Mouse (Mus musculus): ENCODE data around the gene Rab3il1.
A peak's percentile ranks its signal among the peaks of the same experiment; 100 is the strongest.

The Rab3il1 gene

DNA sequence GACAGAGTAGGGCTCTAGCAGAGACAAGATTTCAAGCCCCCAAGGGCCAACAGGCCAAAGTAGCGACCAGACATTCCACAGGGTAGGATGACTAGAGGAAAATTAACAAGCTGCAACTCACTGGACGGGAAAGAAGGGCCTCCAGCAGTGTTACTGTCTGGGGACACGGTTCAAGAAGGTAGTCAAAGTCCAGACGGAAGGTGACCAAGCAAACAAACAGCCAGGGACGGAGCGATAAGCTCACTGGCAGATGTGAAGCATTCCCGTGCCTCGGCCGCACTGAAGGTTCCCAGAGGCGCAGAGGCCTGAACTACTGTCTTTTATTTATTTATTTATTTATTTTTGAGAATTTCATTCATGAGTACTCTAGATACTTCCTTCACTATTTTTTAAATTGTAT lies 24.4 kb upstream of the Rab3il1 start:
- H3K36me3 ChIP-seq (ENCODE audit: control insufficient read depth, insufficient read depth, low read length, poor library complexity, severe bottlenecking): no peaks in the 10 kb centered on the region
- no peak for DNase-seq (ENCODE audit: low read depth, low spot score)

DNA sequence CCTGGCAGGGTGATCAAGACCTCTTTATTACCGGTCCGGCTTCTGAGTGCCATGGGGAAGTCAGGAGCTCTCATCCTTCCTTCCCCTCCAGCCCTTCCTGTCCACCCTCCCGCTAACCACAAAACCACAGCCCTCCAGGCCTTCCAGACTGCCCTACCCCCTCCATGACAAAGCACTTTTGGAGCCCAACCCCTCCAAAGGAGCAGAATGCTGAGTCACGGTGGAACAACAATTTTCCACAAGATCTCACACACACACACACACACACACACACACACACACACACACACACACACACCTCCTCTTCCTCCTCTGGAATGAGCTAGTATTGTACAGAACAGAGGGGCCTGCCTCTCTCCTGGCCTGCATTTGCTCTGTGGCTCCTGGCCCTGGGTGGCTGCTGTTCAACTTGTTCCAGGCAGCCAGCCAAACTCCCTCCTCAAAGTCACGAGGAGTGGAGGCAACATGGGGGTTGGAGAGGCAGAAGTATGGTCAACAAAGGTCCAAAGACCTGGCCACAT lies 23.0 kb upstream of the Rab3il1 start:
- Histone ChIP-seq H3K27me3 (ENCODE audit: control insufficient read depth, insufficient read depth, low read length, poor library complexity, severe bottlenecking) (no peaks in the 10 kb centered on the region), H3K36me3 (ENCODE audit: control insufficient read depth, insufficient read depth, low read length, poor library complexity, severe bottlenecking) (no peaks in the 10 kb centered on the region; the same call in 1 of the 2 replicates)
- peak; percentile 13 for DNase-seq (ENCODE audit: low read depth, low spot score)

More for the DNA sequence above, 24.4 kb upstream of the Rab3il1 start:
- no peaks in the 10 kb centered on the region for H3K27me3 ChIP-seq (ENCODE audit: control insufficient read depth, insufficient read depth, low read length, poor library complexity, severe bottlenecking)

DNA sequence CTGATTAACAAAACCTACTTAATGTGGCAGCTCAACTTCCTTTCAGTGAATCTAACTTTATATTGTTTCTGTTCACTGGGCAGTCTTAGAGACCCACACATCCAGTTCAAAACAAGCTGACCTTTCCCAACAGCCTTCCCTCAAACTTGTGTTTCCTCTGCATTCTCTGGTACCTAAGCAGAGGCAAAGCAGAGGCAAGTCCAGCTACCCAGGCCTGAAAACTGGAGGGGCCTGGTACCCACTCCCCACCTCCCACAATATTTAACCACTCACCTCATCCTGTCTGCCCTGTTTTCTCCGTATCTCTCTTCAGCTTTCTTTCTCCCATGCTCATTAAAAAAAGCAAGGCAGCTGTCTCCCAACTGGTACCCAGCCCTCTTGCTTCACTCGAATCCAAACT lies 22.3 kb upstream of the Rab3il1 start:
- no peak for DNase-seq (ENCODE audit: low read depth, low spot score)
- H3K27me3 ChIP-seq (ENCODE audit: control insufficient read depth, insufficient read depth, low read length, poor library complexity, severe bottlenecking): no peaks in the 10 kb centered on the region
- H3K36me3 ChIP-seq (ENCODE audit: control insufficient read depth, insufficient read depth, low read length, poor library complexity, severe bottlenecking): peaks cover 5% of the 10 kb centered on the region

DNA sequence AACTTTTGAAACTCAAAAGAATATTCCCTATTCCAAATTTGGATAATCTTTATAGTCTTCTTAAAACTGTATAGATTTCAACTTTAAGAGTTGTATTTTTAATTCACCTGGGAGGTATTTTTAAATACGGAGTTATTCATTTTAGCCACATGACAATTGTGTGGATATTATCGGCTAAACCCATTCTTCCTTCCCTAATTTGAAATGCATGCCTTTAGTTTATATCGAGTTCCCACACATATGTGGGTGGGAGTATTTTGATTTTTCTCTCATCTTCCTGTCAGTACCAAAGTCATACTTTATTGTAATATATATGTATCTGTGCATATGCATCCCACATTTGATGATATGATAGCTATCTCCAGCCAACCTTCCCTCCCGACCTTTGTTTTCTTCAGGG lies 21.2 kb upstream of the Rab3il1 start, which contains the start of gene Fth1:
Gene Fth1 (plus strand): TSS at position 341 of the 400 bp plus-strand sequence.
- DNase-seq (ENCODE audit: low read depth, low spot score): no peak

DNA sequence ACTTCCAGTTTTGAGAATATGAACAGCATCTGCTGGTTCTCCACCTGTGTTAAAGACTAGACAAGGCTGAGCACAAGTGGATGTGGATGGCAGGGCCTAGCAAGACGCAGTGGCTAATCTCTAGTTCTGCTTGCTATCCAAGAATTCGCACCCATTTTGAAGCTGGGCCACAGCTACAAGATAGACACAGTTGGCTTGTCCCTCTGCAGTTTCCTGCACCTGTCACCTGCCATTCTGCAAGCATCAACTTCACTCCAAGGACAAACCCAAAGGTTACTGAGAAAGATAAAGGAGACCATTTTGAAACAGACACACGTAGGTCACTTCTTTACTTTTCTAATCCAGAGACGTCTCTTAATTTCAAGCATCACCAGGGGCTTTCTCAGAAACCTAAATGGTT lies 19.8 kb upstream of the Rab3il1 start:
- Histone ChIP-seq H3K36me3 (ENCODE audit: control insufficient read depth, insufficient read depth, low read length, poor library complexity, severe bottlenecking) (peaks cover 12% of the 10 kb centered on the region), H3K27me3 (ENCODE audit: control insufficient read depth, insufficient read depth, low read length, poor library complexity, severe bottlenecking) (no peaks in the 10 kb centered on the region)
- DNase-seq (ENCODE audit: low read depth, low spot score): no peak

More for the DNA sequence above, 21.2 kb upstream of the Rab3il1 start, which contains the start of gene Fth1:
- Histone ChIP-seq H3K36me3 (ENCODE audit: control insufficient read depth, insufficient read depth, low read length, poor library complexity, severe bottlenecking) (peaks cover 10% of the 10 kb centered on the region), H3K27me3 (ENCODE audit: control insufficient read depth, insufficient read depth, low read length, poor library complexity, severe bottlenecking) (no peaks in the 10 kb centered on the region)

DNA sequence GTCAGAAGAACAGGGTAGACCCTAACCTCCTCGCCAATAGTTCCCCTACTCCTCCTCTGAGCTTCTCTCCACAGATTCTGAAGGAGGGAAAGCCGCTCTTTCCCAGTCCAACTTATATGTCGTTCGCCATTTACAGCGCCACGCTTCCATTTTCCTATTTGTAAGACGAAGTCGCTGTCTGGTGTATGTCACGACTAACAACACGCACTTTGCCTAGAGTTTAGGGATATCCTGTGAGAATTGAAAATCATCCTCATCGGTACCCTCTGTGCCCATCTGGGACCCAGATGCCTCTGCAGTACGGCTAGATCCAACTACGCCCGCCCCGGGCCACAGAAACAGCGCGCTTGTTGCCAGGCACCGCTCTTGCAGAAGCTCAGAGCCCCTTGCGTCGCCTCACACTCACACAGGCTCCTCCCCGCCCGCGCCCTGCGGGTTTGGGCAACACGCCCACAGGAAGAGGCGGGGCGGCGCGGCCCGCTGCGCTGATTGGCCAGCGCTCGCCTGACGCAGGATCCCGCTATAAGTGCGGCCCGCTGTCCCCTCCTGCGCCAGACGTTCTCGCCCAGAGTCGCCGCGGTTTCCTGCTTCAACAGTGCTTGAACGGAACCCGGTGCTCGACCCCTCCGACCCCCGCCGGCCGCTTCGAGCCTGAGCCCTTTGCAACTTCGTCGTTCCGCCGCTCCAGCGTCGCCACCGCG lies 19.2 kb upstream of the Rab3il1 start:
- H3K27me3 ChIP-seq (ENCODE audit: control insufficient read depth, insufficient read depth, low read length, poor library complexity, severe bottlenecking): no peaks in the 10 kb centered on the region
- peak; percentile 99 for DNase-seq (ENCODE audit: low read depth, low spot score)
- H3K36me3 ChIP-seq (ENCODE audit: control insufficient read depth, insufficient read depth, low read length, poor library complexity, severe bottlenecking): peaks cover 12% of the 10 kb centered on the region

DNA sequence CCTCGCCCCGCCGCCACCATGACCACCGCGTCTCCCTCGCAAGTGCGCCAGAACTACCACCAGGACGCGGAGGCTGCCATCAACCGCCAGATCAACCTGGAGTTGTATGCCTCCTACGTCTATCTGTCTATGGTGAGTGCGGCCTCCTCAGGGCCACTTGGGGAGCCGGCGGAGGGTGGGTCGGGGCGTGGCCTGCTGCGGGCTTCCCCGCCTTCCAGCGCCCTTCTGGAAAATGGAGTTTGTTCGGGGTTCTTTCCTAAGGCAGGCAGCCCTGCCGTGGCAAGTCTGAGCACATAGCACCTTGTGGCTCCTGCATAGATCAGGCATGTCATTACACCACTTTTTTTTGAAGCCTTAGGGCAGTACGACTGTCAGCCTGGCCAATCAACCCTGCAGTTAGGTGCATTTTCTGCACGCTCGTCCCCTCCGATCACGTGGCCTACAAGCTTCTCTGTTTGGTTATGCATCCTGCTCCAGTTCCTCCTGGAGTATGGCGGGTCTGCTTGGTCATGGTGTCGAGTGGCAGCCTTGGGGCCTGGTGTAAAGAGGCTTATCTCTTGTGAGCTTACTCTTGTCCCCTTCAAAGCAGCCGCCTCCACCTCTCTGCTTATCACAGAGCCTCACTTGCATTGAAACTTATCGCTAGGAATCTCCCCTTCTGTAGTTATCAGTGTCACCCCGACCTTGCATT lies 18.5 kb upstream of the Rab3il1 start:
- DNase-seq (ENCODE audit: low read depth, low spot score): peak; percentile 82
- H3K36me3 ChIP-seq (ENCODE audit: control insufficient read depth, insufficient read depth, low read length, poor library complexity, severe bottlenecking): peaks cover 12% of the 10 kb centered on the region
- H3K27me3 ChIP-seq (ENCODE audit: control insufficient read depth, insufficient read depth, low read length, poor library complexity, severe bottlenecking): no peaks in the 10 kb centered on the region

DNA sequence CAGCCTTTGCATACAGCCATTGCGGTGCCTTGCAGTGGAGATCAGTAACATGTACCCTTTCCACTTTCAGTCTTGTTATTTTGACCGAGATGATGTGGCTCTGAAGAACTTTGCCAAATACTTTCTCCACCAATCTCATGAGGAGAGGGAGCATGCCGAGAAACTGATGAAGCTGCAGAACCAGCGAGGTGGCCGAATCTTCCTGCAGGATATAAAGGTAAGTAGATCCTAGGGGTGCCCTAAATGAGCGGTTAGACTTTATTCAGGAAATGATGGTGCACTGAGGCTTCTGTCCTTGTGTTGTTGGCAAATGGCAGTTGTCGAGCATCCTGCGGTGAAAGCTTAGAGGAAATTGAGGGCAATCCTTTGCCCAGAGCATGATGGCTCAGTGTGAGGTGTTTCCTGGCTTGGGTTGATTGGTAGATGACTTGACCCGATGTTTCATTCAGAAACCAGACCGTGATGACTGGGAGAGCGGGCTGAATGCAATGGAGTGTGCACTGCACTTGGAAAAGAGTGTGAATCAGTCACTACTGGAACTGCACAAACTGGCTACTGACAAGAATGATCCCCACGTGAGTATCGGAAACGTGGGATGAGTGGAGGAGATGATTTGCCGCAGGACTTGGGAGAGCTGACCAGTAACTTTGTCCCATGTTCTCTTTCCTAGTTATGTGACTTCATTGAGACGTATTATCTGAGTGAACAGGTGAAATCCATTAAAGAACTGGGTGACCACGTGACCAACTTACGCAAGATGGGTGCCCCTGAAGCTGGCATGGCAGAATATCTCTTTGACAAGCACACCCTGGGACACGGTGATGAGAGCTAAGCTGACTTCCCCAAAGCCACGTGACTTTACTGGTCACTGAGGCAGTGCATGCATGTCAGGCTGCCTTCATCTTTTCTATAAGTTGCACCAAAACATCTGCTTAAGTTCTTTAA lies 17.1 kb upstream of the Rab3il1 start:
- peak; percentile 43 for DNase-seq (ENCODE audit: low read depth, low spot score)
- H3K27me3 ChIP-seq (ENCODE audit: control insufficient read depth, insufficient read depth, low read length, poor library complexity, severe bottlenecking): no peaks in the 10 kb centered on the region
- peaks cover 12% of the 10 kb centered on the region for H3K36me3 ChIP-seq (ENCODE audit: control insufficient read depth, insufficient read depth, low read length, poor library complexity, severe bottlenecking)

DNA sequence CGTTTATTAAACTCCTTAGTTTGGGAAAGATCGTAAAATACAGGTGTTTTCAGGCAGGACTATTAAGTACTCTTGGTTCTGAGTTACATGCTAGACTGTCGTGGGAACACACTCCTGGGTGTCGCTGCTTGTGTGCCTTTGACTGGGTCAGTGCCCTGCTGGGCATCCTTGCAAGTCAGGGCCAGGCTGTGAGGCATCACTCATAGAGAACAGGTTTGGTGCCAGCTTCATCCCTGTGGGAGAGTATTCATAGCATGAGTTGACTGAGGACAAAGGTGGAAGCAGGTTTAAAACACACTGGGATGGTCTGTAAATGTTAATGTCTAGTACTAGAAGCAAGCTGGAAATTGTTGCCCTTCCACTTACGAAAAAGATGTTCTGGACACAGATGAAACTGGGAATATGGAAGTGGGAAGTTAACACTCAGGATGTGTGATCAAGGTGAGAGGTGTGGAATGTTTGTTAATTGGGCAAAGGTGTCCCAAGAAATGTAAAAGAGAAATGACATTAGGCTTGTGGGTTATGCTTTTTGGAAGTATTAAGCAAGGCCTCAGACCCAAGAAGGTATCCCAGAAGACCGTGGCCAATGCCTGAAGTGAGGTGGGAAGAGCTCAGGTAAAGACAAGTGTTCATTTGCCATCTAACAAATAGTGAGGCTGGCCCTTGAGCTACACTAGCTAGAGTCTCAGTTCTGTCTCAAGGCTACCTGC lies 16.1 kb upstream of the Rab3il1 start:
- DNase-seq (ENCODE audit: low read depth, low spot score): peak; percentile 38
- Histone ChIP-seq H3K27me3 (ENCODE audit: control insufficient read depth, insufficient read depth, low read length, poor library complexity, severe bottlenecking) (no peaks in the 10 kb centered on the region), H3K36me3 (ENCODE audit: control insufficient read depth, insufficient read depth, low read length, poor library complexity, severe bottlenecking) (peaks cover 12% of the 10 kb centered on the region)

DNA sequence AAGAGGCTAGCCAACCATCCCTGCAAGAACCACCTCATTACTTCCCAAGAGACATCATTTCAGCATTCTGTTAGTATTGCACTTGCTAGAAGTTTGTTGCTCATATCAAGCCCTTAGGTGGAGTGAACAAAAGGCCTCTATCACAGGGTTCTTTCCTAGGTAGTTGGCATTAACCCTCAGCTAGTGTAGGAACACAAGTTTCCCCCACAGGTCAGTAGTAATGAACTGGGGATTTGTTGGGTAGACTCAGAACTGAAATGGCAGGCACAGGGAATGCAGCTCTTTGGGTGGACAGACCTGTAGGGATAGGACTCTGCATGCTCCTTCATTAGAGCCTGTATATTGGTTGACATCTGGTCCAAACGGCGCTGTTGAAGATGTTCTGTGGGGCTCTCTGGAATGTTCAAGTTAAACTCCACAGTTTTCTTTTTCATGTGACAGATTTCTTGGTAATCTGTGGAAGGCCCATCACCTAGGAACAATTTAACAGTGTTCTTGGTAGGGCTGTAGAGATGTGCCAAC lies 15.5 kb upstream of the Rab3il1 start:
- peaks cover 12% of the 10 kb centered on the region for H3K36me3 ChIP-seq (ENCODE audit: control insufficient read depth, insufficient read depth, low read length, poor library complexity, severe bottlenecking)
- no peak for DNase-seq (ENCODE audit: low read depth, low spot score)
- no peaks in the 10 kb centered on the region for H3K27me3 ChIP-seq (ENCODE audit: control insufficient read depth, insufficient read depth, low read length, poor library complexity, severe bottlenecking)

DNA sequence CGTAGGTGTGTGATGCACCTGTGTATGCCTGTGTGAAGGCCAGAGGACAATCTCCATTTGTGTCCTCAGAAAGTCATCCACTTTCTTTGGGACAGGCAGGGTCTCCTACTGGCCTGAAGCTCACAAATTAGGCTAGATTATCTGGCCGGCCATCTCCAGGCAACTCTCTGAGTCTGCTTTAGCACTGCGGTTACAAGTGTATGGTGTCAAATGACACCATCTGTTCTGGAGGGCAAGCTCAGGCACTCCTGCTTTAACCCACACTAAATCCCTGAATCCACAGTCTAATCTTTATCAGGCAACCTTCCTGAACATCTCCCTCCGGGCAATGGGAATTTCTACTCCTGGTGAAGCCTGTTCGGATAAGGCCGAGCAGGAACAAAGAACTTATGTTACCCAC lies 14.3 kb upstream of the Rab3il1 start:
- peak; percentile 13 for DNase-seq (ENCODE audit: low read depth, low spot score)
- peaks cover 12% of the 10 kb centered on the region for H3K36me3 ChIP-seq (ENCODE audit: control insufficient read depth, insufficient read depth, low read length, poor library complexity, severe bottlenecking)
- no peaks in the 10 kb centered on the region for H3K27me3 ChIP-seq (ENCODE audit: control insufficient read depth, insufficient read depth, low read length, poor library complexity, severe bottlenecking)

DNA sequence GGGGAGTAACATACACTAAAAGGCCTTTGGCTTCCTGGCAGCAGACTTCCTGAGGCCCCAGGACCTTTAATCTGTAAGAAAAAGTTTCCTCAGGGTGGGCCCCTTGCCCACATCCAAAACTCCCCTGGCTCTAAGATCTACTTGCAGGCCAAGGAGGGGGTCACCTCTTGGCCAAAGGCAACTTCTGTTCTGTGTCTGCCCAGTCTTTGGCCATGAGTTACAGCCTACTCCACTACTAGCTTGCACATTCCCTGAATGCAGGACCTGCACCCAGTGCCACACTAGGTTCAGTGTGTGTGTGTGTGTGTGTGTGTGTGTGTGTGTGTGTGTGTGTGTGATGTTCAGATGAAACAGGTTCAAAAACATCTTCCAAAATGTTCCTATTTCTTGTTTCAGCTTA lies 13.9 kb upstream of the Rab3il1 start:
- DNase-seq (ENCODE audit: low read depth, low spot score): peak; percentile 16
- Histone ChIP-seq H3K27me3 (ENCODE audit: control insufficient read depth, insufficient read depth, low read length, poor library complexity, severe bottlenecking) (no peaks in the 10 kb centered on the region), H3K36me3 (ENCODE audit: control insufficient read depth, insufficient read depth, low read length, poor library complexity, severe bottlenecking) (peaks cover 12% of the 10 kb centered on the region)

DNA sequence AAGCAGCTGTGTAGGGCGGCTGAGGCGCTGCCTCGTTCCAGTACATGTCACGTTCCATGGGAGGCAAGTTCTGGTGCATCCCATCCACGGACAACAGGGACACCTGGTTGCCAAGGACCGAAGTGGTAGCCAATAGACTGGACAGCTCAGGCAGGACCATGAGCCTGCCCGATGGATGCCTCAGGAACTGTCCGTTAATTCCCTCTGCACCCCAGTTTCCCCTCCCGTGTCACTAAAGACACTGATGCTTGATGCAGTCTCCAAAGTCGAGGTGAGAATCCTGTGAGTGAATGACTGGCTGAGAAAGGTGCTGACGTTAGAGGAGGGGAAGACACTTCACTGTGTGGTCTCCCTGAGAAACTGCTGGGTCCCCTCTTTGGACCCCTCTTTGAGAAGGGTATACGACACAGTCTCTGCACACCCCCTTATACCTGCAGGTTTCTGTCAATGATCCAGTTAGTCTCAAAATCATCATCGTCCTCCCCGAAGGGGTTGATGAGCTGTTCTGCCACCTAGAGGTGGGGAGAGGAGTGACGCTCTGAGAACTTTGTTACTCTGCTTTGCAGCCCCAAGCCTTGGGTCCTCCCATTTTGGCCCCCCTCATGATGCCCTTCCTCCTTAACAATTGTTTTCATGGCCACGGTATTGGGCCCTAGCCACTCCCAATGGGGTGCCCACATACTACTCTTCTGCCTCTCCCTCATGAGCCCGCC lies 12.1 kb upstream of the Rab3il1 start:
- H3K27me3 ChIP-seq (ENCODE audit: control insufficient read depth, insufficient read depth, low read length, poor library complexity, severe bottlenecking): no peaks in the 10 kb centered on the region
- peak; percentile 68 for DNase-seq (ENCODE audit: low read depth, low spot score)
- peaks cover 6% of the 10 kb centered on the region; the same call in 1 of the 2 replicates for H3K36me3 ChIP-seq (ENCODE audit: control insufficient read depth, insufficient read depth, low read length, poor library complexity, severe bottlenecking)
